Mouse (Mus musculus) 3134 (cell line): ENCODE data around the gene Scarf1.

Experiments used
- DNase-seq: peaks from one replicate; pipeline ENCODE4 v3.0.0-alpha.2; 2011; ENCODE audit warnings: low spot score; ENCODE audit not compliant: insufficient read length; ENCODE audit errors: extremely low read depth

Gene Scarf1

GRCm38 (mm10) chr11:75513336-75513735, at the start of gene Scarf1:
TSS of gene Scarf1 (plus strand) at chr11:75513540.
- no peak for DNase-seq

GRCm38 (mm10) chr11:75463624-75464023, 49.7 kb upstream of the Scarf1 start:
- DNase-seq, result no peak

GRCm38 (mm10) chr11:75464417-75464816, 48.9 kb upstream of the Scarf1 start:
- DNase-seq, result no peak

GRCm38 (mm10) chr11:75465051-75465450, 48.3 kb upstream of the Scarf1 start:
- no peak for DNase-seq

GRCm38 (mm10) chr11:75466731-75467505, 46.4 kb upstream of the Scarf1 start:
- DNase-seq, result no peak

GRCm38 (mm10) chr11:75467512-75468215, 45.7 kb upstream of the Scarf1 start:
- DNase-seq, result no peak

- DNase-seq, result no peak
Measured at GRCm38 (mm10) chr11:75468410-75468809, 44.9 kb upstream of the Scarf1 start.

- DNase-seq, result no peak
Measured at GRCm38 (mm10) chr11:75469261-75469660, 44.1 kb upstream of the Scarf1 start.

GRCm38 (mm10) chr11:75470675-75471074, 42.7 kb upstream of the Scarf1 start:
- DNase-seq, result no peak

- DNase-seq, result no peak
Measured at GRCm38 (mm10) chr11:75472469-75473081, 40.8 kb upstream of the Scarf1 start.

- DNase-seq, result no peak
Measured at GRCm38 (mm10) chr11:75473376-75473775, 40.0 kb upstream of the Scarf1 start.

- no peak for DNase-seq
Measured at GRCm38 (mm10) chr11:75486192-75486591, 27.1 kb upstream of the Scarf1 start.

- DNase-seq, result peak; percentile 96
Measured at GRCm38 (mm10) chr11:75486601-75487285, 26.6 kb upstream of the Scarf1 start, which contains the start of gene Prpf8. TSS of gene Prpf8 (plus strand) at chr11:75486816.

GRCm38 (mm10) chr11:75487496-75487895, 25.8 kb upstream of the Scarf1 start:
- no peak for DNase-seq

- no peak for DNase-seq
Measured at GRCm38 (mm10) chr11:75494296-75495049, 18.9 kb upstream of the Scarf1 start.

- no peak for DNase-seq
Measured at GRCm38 (mm10) chr11:75498126-75498525, 15.2 kb upstream of the Scarf1 start.

GRCm38 (mm10) chr11:75508162-75508561, 5.2 kb upstream of the Scarf1 start:
- DNase-seq, result no peak

GRCm38 (mm10) chr11:75508904-75509303, 4.4 kb upstream of the Scarf1 start:
- peak; percentile 38 for DNase-seq

- peak; percentile 85 for DNase-seq
Measured at GRCm38 (mm10) chr11:75509741-75510626, 3.4 kb upstream of the Scarf1 start, which contains the start of gene Rilp. TSS of gene Rilp (plus strand) at chr11:75510094.
